ENCODE assay signal across 8 mouse cellular contexts in the genomic region with DNA sequence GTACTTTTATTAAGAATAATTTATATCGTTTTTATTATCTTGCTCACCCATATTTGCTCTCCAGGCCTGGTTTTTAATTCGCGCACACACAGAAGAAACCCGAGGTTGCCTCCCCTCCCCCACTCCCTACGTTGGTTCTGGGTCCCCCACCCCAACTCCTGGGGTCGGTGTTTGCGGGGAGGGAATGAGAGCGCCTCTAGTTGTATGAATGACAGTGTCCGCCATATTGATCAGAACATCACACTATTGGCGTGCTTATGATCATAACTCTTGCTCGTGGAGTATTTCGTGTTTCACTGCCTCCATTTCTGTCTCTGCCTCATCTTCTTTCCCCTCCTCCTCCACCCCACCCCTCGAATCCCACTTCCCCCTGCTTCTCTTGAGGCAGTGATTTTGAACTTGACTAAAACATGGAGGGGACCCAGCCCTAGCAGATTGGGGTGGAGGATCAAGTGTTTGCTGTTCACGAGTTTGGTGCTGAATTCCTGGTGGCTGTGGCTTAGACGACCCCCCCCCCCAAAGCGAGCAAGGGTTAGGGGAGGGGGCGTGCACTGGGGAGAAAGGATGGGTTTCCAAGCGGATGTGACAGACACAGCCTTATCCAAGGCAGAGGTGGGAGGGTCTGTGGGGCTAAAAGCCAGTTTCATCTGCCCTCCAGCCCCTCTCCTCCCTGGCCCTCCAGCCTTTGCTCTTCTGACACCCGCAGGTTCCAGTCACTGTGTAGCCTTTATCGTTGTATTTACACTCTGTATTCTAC. TPM values are rescaled to one million over a fixed set of nuclear protein-coding genes. Genes with fewer than 3 reads are reported as not detected.
DNase-seq lines count a peak whose midpoint lies in the region; ATAC-seq and TF ChIP-seq lines count a peak whose summit lies in the region.

No protein-coding gene starts in this region.

- H3K4me3 ChIP-seq in heart, embryonic 11.5 days (ENCODE audit: low read depth, low read length): peak overlapping the region; percentile 70
- peak overlapping the region; percentile 59 for H3K4me3 ChIP-seq in C2C12 (ENCODE audit: insufficient read depth, poor library complexity, severe bottlenecking)
- H3K4me3 ChIP-seq in embryonic facial prominence, embryonic 11.5 days (ENCODE audit: low read depth, low read length): peak overlapping the region; percentile 56
- H3K4me3 ChIP-seq in limb, embryonic 10.5 days: peak overlapping the region; percentile 78; the same call in 1 of the 2 replicates
- no peak overlapping the region for H3K4me3 ChIP-seq in thymus, adult 2 months (ENCODE audit: control insufficient read depth, insufficient read depth, low read length)

- H3K9me3 ChIP-seq in heart, embryonic 11.5 days (replicated peaks; ENCODE audit: control insufficient read depth, low read length): no peaks in the 10 kb centered on the region
- H3K9me3 ChIP-seq in embryonic facial prominence, embryonic 11.5 days (replicated peaks; ENCODE audit: control insufficient read depth, low read length): no peaks in the 10 kb centered on the region
- H3K9me3 ChIP-seq in limb, embryonic 10.5 days (replicated peaks): no peaks in the 10 kb centered on the region

- peaks cover 21% of the 10 kb centered on the region for H3K27me3 ChIP-seq in heart, embryonic 11.5 days (ENCODE audit: control insufficient read depth, insufficient read depth, low read length)
- H3K27me3 ChIP-seq in C2C12 (ENCODE audit: control insufficient read depth, insufficient read depth, insufficient read length): peaks cover 3% of the 10 kb centered on the region
- peaks cover 15% of the 10 kb centered on the region for H3K27me3 ChIP-seq in embryonic facial prominence, embryonic 11.5 days (ENCODE audit: control insufficient read depth, insufficient read depth, low read length)
- H3K27me3 ChIP-seq in limb, embryonic 10.5 days (ENCODE audit: low read depth, poor library complexity, severe bottlenecking): peaks cover 58% of the 10 kb centered on the region
- peaks cover 19% of the 10 kb centered on the region for H3K27me3 ChIP-seq in thymus, adult 2 months (ENCODE audit: control insufficient read depth, insufficient read depth, low read length)

- no peak for ATAC-seq in heart, embryonic 11.5 days (replicated peaks; ENCODE audit: insufficient number of reproducible peaks, low FRiP score, low TSS enrichment)
- ATAC-seq in embryonic facial prominence, embryonic 11.5 days (replicated peaks; ENCODE audit: insufficient number of reproducible peaks, low FRiP score, low TSS enrichment, low read depth): no peak

- peak overlapping the region; percentile 87 for H3K4me2 ChIP-seq in heart, embryonic 11.5 days
- H3K4me2 ChIP-seq in embryonic facial prominence, embryonic 11.5 days (ENCODE audit: low read depth, low read length): peak overlapping the region; percentile 90

- peaks cover 15% of the 10 kb centered on the region for H3K4me1 ChIP-seq in heart, embryonic 11.5 days (ENCODE audit: control insufficient read depth, insufficient read depth, low read length)
- H3K4me1 ChIP-seq in embryonic facial prominence, embryonic 11.5 days (ENCODE audit: control insufficient read depth, insufficient read depth, low read length): 0 out of 2 replicates have a peak, but pooled peaks cover 2% of the 10 kb centered on the region
- peaks cover 46% of the 10 kb centered on the region for H3K4me1 ChIP-seq in limb, embryonic 10.5 days
- peaks cover 8% of the 10 kb centered on the region for H3K4me1 ChIP-seq in thymus, adult 2 months (replicated peaks; ENCODE audit: control insufficient read depth, insufficient read depth, low read length)

- peaks cover 27% of the 10 kb centered on the region for H3K79me2 ChIP-seq in C2C12 (ENCODE audit: control insufficient read depth, insufficient read depth)

- no peak overlapping the region for H3ac ChIP-seq in C2C12 (ENCODE audit: control insufficient read depth, insufficient read length, low read depth)

- H3K79me3 ChIP-seq in C2C12 (ENCODE audit: low read depth): no peaks in the 10 kb centered on the region

- TF ChIP-seq CTCF in C2C12 (IDR thresholded peaks at IDR 0.05; ENCODE audit: control insufficient read depth, insufficient read depth, insufficient read length): no peak
- no peak for TF ChIP-seq CTCF in thymus, adult 2 months (IDR thresholded peaks at IDR 0.05; ENCODE audit: borderline replicate concordance, control insufficient read depth, extremely low read depth, insufficient read depth, low read length, poor library complexity)

- DNase-seq in heart, adult 8-10 months (ENCODE audit: low spot score): no peak
- no peak for DNase-seq in embryonic facial prominence, embryonic 11.5 days (ENCODE audit: low spot score)
- DNase-seq in limb, embryonic 10.5 days (ENCODE audit: low spot score): no peak
- DNase-seq in thymus, adult 2 months: no peak
- no peak for DNase-seq in ovary, adult 18-20 months (ENCODE audit: low spot score)
- no peak for DNase-seq in gastrocnemius, postnatal 25 days

- H3K36me3 ChIP-seq in heart, embryonic 11.5 days (ENCODE audit: control insufficient read depth, insufficient read depth, low read length): no peaks in the 10 kb centered on the region
- no peaks in the 10 kb centered on the region for H3K36me3 ChIP-seq in C2C12 (ENCODE audit: control insufficient read depth, insufficient read depth)
- H3K36me3 ChIP-seq in embryonic facial prominence, embryonic 11.5 days (replicated peaks; ENCODE audit: control insufficient read depth, insufficient read depth, low read depth, low read length): no peaks in the 10 kb centered on the region
- no peaks in the 10 kb centered on the region for H3K36me3 ChIP-seq in limb, embryonic 10.5 days
- H3K36me3 ChIP-seq in thymus, adult 2 months (ENCODE audit: control insufficient read depth, insufficient read depth, low read length): no peaks in the 10 kb centered on the region

- WGBS in heart, embryonic 11.5 days (ENCODE audit: insufficient replicate concordance): 14% methylated on average over 20 of the region's 20 CpGs
- 11% methylated on average over 19 of the region's 20 CpGs for WGBS in embryonic facial prominence, embryonic 11.5 days
- WGBS in limb, embryonic 10.5 days: 17% methylated on average over 20 of the region's 20 CpGs
- 23% methylated on average over 20 of the region's 20 CpGs for WGBS in thymus, adult 2 months

- H3K9ac ChIP-seq in heart, embryonic 11.5 days (ENCODE audit: low read depth, low read length): peak overlapping the region; percentile 76; the same call in 1 of the 2 replicates
- H3K9ac ChIP-seq in embryonic facial prominence, embryonic 11.5 days (replicated peaks; ENCODE audit: low read length): no peak overlapping the region; the same call in 1 of the 2 replicates

- no peak overlapping the region for H3K27ac ChIP-seq in heart, embryonic 11.5 days (ENCODE audit: low read depth, low read length)
- no peak overlapping the region for H3K27ac ChIP-seq in embryonic facial prominence, embryonic 11.5 days (replicated peaks; ENCODE audit: low read depth, low read length)
- H3K27ac ChIP-seq in limb, embryonic 10.5 days: no peak overlapping the region
- no peak overlapping the region for H3K27ac ChIP-seq in thymus, adult 2 months (ENCODE audit: control insufficient read depth, insufficient read depth, low read length)

- no peak for TF ChIP-seq POLR2A in thymus, adult 2 months (IDR thresholded peaks at IDR 0.05; ENCODE audit: control insufficient read depth, extremely low read depth, insufficient read depth, low read length, poor library complexity)

TF ChIP-seq in C2C12, 6 proteins besides CTCF, POLR2A, EP300 and RAD21:
- TF ChIP-seq USF1 (IDR thresholded peaks at IDR 0.05; ENCODE audit: low read depth): no peak
- no peak for TF ChIP-seq CEBPB (IDR thresholded peaks at IDR 0.05; ENCODE audit: low read depth)
- TF ChIP-seq FOSL1 (IDR thresholded peaks at IDR 0.05; ENCODE audit: insufficient read depth, low read length, poor library complexity, severe bottlenecking): no peak
- no peak for TF ChIP-seq MYOD1 (IDR thresholded peaks at IDR 0.05; ENCODE audit: control insufficient read depth, insufficient read length, low read depth)
- no peak for TF ChIP-seq MAX (IDR thresholded peaks at IDR 0.05)
- no peak for TF ChIP-seq MYOG (IDR thresholded peaks at IDR 0.05; ENCODE audit: control insufficient read depth, extremely low read depth, insufficient read length)

RNA-seq across cellular contexts. Expression of a gene that starts 2.1 kb away (rescaled TPM):
- 13.9 and 15.5 TPM in 2 replicates for polyA plus RNA-seq in heart, embryonic 11.5 days (2014; fragmentation: Nextera tagmentation; extraction: Ambion mirVana)
- 10 to 100 TPM; 18.5 to 26.9 (median 21.6) TPM for total RNA-seq in heart, adult 8-10 months (2022)
- polyA plus RNA-seq in C2C12 (2012; fragmentation: generic; extraction: Trizol): 20.5 TPM
- polyA plus RNA-seq in embryonic facial prominence, embryonic 11.5 days (2014; fragmentation: Nextera tagmentation; extraction: Ambion mirVana): 11.5 and 14.0 TPM in 2 replicates
- 0.54 and 1.2 TPM in 2 replicates for polyA plus RNA-seq in limb, embryonic 10.5 days (2016; fragmentation: Nextera tagmentation; extraction: Ambion mirVana)
- polyA plus RNA-seq in thymus, adult 2 months (2012; rRNA removed): 2.3 and 2.5 TPM in 2 replicates
- total RNA-seq in gastrocnemius, postnatal 25 days (2021): 10 to 100 TPM in 1 of 2 experiments, 1 to 10 TPM in 1; 9.7 to 10.7 TPM
